Mouse (Mus musculus): Measurements from ENCODE around the gene Manba.

Manba gene

GRCm38 (mm10) chr3:135586060-135586459 lies 100.6 kb downstream of the Manba start:
- DNase-seq: no peak

- DNase-seq: no peak
Measured at GRCm38 (mm10) chr3:135586471-135586880, 101.1 kb downstream of the Manba start.

GRCm38 (mm10) chr3:135590471-135590870 lies 105.1 kb downstream of the Manba start:
- DNase-seq: no peak

GRCm38 (mm10) chr3:135591376-135591775 lies 106.0 kb downstream of the Manba start:
- DNase-seq: peak; percentile 29 to 34

- DNase-seq: no peak
Measured at GRCm38 (mm10) chr3:135592011-135592410, 106.6 kb downstream of the Manba start.

- no peak for DNase-seq
Measured at GRCm38 (mm10) chr3:135594238-135594917, 109.0 kb downstream of the Manba start.

GRCm38 (mm10) chr3:135597014-135597413 lies 111.6 kb downstream of the Manba start:
- no peak for DNase-seq

- no peak for DNase-seq
Measured at GRCm38 (mm10) chr3:135598355-135598754, 112.9 kb downstream of the Manba start.

- DNase-seq: no peak
Measured at GRCm38 (mm10) chr3:135602731-135603130, 117.3 kb downstream of the Manba start.

- no peak for DNase-seq
Measured at GRCm38 (mm10) chr3:135604626-135605417, 119.4 kb downstream of the Manba start.

- DNase-seq: no peak
Measured at GRCm38 (mm10) chr3:135605474-135605873, 120.1 kb downstream of the Manba start.

GRCm38 (mm10) chr3:135606592-135606991 lies 121.2 kb downstream of the Manba start:
- no peak for DNase-seq

GRCm38 (mm10) chr3:135607021-135607420 lies 121.6 kb downstream of the Manba start:
- DNase-seq: no peak

GRCm38 (mm10) chr3:135607660-135608473 lies 122.5 kb downstream of the Manba start:
- no peak for DNase-seq

GRCm38 (mm10) chr3:135610221-135610620 lies 124.8 kb downstream of the Manba start:
- no peak for DNase-seq

GRCm38 (mm10) chr3:135614376-135614775 lies 129.0 kb downstream of the Manba start:
- DNase-seq: no peak

GRCm38 (mm10) chr3:135616730-135617129 lies 131.3 kb downstream of the Manba start:
- no peak for DNase-seq

Measured in cerebellum, postnatal 36 days (tissue).